Mouse (Mus musculus) cerebellum, adult 9-11 months (tissue): ENCODE data around the gene E2f7.

Source experiments
- DNase-seq: peaks from one replicate; pipeline ENCODE4 v3.0.0; 2022

E2f7 gene

DNA sequence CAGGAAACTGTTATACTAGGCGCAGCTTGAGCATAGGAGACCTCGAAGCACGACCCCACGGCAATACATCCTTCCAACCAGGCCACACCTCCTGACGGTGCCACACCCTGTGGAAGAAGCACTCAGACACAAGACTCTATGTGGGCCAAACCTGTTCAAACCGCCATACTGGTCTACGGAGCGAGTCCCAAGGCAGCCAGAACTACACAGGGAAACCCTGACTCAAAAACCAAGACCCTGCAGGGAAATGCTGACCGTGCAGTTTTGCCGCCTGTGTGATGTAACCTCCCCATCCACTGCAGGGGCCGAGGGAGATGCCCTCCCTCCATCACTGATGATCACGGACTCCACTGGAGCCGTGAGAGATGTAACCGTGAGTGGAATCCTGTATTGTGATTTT, 36.5 kb downstream of the E2f7 start:
- DNase-seq = no peak

DNA sequence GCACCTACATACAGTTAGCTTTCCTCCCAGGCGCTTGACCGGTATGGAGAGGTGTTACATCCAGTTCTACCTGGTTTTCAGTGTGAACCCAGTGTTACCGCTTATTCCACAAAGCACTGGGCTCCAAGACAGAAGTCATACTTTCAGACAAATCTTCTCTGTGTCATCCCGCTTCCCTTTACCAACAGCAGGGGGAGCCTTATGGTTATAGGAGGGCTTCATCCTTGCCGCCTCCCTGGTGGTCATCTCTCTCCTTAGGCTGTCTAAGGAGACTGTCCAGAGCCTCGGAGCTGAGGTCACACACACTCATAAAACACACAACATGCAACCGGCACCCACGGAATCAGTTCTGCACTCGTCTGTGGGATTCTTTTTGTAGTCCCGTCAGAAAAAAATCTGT, 37.4 kb downstream of the E2f7 start:
- no peak for DNase-seq

- no peak for DNase-seq
Observed at GRCm38 (mm10) chr10:110788049-110788752, 43.0 kb downstream of the E2f7 start.

DNA sequence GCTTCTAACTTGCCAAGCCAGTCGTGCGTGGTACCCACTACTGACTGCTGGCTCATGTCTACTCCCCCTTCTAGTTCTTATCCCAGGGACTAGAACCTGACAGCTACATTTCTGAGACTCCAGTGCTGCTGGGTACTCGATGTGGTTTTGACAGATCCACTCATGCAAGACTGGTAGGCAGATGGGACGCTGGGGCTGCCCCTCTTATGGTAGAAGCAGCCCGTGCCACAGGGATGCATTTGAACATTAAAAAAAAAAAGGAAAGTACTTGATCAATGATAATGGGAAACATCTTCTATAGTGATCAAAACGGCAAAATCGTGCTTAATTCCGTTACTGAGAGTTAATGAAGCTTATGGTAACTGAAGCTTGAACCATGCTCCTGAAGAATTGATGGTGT, 44.4 kb downstream of the E2f7 start:
- no peak for DNase-seq

- no peak for DNase-seq
Observed at GRCm38 (mm10) chr10:110793150-110793787, 48.0 kb downstream of the E2f7 start.

- DNase-seq = no peak
Observed at GRCm38 (mm10) chr10:110794564-110795205, 49.4 kb downstream of the E2f7 start.

DNA sequence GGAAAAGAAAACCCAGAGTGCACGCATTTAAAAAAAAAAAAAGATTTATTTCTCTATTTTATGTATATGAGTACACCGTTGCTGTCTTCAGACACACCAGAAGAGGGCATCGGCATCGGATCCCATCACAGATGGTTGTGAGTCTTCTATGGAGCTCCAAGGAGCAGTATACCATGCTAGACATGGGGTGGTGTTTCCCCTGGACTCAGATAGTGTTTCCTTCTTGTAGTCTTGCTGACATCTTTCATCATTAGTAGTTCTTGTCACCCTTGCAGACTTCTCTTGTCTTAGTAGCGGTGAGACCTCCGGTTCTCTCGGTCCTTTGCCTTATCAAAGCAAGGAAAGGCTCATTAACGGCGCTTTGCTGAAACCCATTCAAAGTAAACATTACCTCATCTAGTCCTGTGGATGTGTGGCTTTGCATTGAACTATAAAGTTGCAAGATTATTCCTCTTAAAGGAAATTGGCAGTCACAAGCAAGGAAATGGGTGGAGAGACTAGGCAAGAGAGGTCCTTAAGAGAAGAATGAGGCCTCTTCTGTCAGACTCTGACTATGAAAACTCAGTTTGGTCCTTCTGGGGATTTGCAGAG, 50.1 kb downstream of the E2f7 start:
- DNase-seq = no peak

GRCm38 (mm10) chr10:110801296-110801695, 56.1 kb downstream of the E2f7 start:
- no peak for DNase-seq

DNA sequence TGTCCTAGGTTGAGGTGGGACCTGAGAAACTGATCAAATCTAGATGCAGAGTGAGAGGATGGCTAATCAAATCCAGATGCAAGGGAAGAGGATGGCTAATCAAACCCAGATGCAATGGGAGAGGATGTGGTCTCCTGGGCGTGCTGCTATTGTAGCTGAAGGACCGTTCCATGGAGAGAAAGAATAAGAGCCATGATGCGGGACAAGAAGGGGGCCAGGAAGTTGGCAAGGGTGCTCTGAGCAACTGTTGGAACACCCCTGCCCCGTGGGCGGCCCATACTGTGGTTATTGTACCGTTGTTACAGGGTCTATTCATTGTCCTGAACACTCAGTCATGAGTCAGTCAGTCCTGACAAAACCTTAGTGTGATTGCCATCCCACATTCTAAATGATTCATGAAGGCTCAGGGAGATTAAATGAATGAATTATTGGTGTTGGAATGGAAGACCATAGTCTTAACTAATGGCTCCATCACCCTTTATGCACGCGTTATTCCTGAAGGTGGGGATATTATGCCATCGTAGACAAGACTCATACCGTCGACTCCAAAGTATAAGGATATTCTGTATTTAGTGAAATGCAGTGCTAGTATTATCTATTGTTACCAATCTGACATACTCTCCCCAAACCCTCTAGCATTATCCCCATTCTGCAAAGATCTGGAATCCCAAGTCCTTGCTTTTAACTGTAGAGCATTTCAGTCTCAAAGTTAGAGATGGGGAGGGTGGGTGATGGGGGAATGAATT, 59.2 kb downstream of the E2f7 start:
- DNase-seq = no peak

DNA sequence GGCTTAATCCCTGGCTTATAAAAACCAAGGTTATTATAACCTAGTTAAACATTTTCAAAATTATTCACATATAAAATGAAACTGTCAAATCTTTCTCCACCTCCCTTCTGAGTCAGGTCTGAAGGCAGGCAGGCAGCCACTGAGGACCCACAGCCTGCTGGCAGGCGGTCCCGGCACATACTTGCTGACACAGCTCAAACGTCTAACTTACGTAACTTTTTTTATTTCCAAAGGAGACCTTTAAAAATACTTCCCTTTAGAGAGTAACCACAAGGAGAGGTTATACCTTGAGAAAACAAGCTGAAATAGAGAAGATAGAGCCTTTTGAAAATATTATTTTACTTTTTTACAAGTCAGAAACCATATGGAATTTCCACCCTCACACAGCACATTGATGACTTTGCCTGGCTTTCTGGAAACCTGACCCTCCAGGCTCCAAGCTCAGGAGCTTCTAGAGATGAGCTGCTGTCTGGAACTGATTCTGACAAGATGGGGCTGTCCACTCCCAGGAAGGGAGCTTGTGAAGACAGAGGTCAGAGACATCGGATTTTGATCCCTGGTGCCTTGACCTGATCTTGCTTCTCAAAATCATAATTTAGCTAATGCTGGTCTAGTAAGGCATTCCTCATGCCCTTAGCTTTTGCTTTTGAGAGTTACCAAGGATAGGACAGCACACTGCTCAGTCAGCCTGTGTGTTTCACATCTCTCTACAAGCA, 59.9 kb downstream of the E2f7 start:
- DNase-seq = no peak

- no peak for DNase-seq
Observed at GRCm38 (mm10) chr10:110806471-110806870, 61.2 kb downstream of the E2f7 start.

DNA sequence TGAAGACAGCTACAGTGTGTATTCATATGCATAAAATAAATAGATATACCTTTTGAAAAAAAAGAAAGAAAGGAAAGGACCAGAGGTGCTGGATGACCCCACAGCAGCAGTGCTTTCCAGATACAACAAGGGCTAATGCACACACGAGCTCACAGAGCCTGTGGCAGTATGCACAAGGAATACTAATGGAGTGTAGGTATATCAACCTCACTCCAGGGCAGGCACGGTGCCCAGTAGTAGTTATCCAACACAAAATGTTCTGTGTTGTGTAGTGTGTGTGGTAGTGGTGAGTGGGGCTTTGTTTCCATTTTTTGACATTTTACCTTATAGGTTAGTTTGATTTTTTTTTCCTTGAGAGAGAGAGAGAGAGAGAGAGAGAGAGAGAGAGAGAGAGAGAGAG, 65.3 kb downstream of the E2f7 start:
- no peak for DNase-seq

- DNase-seq = no peak
Observed at GRCm38 (mm10) chr10:110811209-110811861, 66.1 kb downstream of the E2f7 start.

- no peak for DNase-seq
Observed at GRCm38 (mm10) chr10:110811862-110812225, 66.6 kb downstream of the E2f7 start.

DNA sequence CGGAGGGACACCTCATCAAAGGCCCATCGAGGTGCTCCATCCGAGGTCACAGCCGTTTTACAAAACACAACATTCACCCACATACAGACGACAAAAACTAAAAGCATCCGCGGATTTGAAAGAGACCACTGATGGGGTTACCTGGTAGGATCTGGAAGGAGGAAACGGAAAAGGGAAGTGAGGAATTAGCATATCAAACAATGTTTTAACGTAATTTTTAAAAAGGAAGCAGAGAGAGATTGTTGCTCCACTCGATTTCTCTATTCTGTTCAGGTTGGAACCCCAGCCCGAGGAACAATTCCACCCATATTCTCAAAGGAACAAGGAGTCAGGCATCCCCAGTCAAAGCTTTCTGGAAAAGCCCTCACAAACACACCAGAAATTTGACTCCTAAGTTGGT, 75.9 kb downstream of the E2f7 start:
- DNase-seq = no peak

DNA sequence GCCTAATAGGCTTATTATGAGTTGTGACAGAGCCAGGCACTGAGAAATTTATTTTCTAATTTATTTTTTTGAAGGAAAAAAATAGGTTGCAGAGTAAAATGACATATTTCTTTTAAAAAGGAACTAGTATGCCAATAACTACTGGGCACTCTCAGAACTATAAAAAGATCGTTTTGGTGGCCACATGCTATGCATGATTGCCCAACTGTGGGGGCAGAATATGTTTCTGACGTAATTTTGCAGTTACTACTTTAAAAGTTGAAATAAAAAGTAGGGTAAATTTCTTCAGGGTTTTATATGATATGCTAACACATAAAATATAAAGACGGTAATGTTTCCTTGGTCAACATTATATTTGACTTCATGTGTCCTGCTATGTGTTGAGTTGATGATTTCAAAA, 76.5 kb downstream of the E2f7 start:
- no peak for DNase-seq

GRCm38 (mm10) chr10:110832336-110832735, 87.1 kb downstream of the E2f7 start:
- DNase-seq = no peak

DNA sequence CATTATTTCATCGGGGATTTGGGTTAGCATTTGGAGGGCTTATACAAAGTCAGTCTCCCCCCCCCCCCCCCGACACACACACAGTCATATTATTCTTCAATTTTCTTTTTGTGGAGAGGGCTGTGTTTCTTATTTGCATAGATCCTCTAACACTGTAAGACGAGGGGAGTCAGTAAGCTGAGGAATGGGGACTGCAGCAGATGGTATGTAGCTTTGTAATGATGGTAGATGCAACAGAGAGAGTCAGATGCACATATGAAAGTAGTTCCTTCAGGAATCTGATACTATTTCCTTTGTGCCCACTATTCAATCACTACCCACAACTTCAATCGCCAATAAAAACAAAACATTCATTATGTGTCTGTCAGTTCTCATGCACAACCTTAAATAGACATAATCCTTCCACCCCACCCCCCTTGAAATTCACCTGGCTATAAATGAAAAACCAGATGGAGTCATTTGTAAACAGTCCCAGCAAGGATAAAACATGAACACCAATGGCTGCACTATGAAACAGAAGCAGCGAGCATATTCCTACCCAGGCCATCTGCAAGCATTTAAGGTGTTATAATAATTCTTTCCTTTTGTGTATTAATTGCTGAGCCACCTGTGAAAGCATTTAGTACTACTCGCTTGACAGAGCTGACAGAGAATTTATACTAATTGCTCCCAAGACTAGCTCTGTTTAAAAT, 90.0 kb downstream of the E2f7 start:
- DNase-seq = no peak
